Mouse (Mus musculus) skeletal muscle tissue, adult 2 months (tissue): ENCODE measurements around the gene Nupr1.

Experiments used
- DNase-seq: peaks from one replicate; pipeline ENCODE4 v3.0.0-alpha.2; 2012; ENCODE audit warnings: low read depth, low spot score

Nupr1 gene

DNA sequence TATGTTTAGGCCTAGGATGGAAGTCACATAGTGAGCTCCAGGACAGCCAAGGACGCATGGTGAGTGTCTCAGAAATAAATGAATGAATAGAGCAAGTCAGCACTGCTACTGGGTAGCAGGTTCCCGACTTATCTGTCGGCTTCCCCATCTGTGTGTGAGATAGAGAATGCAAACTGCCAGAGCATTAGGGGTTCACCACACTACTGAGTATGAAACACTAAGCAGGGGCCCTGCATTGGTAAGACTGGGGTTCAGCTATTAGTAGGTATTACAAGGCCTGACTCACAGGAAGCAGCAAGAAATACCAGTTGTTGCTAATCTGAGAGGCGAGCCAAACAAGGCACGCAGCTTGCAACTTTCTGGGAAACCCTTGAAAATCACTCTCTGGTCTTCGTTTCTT, 31.7 kb downstream of the Nupr1 start:
- no peak for DNase-seq

DNA sequence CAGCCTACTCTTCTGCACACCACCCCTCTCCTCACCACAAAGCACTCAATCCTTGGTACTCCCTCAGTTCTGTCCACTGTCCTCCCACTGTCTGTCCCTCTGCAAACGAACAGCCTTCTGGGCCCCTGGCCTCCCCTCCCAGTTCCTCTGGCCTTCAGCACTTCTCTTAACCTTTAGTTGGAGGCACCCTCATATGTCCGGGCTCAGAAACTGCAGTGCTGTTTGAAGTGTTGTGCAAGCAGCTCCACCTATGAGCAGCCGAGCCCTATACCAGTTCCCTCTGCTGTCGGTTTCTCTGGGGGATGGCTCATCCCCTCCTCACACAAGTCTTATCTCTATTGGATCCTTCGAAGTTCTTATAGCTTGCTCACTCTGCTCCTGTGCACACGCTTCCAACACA, 34.2 kb downstream of the Nupr1 start:
- no peak for DNase-seq

DNA sequence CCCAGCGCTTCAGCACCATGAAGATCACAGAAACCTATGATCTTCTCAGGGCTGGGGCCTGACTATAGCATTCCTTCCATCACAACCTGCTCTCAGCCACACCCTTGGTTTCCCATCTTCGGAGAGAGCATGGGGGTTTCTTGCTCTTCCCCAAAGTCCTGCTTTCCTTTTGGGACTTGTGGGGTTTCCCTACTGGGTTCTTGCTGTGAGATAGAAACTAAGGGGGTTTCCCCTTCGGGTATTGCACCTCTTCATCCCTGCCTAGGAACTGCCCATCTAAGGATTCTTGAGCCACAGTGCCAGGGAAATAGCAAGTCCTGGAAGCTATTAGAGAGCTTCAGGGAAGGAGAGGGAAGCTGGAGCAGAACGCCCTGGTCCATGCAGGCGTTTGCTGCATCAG, 34.8 kb downstream of the Nupr1 start:
- no peak for DNase-seq

DNA sequence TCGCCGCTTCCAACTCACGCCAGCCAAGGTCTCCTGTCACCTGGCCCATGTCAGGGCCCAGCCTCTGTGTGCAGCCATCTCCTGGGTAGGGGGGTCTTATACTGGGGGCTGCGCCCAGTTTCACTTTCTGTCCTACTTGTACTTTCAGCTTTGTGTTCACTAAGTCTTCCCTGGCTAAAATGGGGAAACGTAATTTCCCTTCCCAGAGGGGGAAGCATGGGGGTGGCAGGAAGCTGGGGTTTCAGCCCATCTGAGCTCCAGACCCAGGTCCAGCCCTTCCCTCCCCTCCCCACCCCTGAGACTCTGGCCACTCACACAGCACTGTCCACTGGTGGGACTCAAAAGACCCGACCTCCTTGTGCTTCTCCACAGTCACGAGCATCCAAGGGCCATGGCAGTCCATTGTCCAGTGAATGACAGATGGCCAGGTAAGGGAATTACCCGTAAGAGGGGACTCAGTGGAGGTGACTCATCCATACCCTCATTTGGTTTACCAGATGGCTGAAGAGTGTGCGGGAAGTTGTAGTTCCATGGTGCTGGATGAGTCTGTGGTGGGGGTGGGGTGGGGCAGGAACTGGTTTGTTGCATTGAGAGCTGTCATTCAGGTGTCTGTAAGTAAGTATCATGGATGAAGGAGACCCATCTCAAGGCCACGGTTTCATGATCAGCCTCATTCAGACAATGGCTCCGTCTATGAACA, 35.6 kb downstream of the Nupr1 start, which contains the start of gene Il27:
Il27 (minus strand) TSS at position 80 of the 700 bp plus-strand sequence.
- DNase-seq = no peak

DNA sequence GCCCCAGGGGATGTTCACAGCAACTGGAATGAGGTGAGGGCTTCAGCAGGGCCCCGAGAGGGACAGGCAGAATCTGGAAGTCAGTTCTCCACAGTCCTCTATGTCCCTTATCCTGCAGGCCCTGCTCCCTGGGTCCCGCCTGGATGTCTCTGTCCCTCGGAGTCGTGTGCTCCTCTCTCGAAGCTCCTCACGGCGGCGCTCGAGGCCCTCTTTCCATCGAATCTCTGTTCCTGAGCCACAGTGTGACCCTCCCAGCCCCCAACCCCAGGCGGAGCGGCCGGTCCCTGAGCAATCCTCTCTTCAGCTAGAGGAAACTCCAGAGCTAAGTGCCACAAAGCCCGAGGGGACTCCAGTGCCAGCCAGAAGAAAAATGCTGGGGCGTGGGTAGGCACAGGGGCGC, 42.9 kb downstream of the Nupr1 start:
- no peak for DNase-seq

DNA sequence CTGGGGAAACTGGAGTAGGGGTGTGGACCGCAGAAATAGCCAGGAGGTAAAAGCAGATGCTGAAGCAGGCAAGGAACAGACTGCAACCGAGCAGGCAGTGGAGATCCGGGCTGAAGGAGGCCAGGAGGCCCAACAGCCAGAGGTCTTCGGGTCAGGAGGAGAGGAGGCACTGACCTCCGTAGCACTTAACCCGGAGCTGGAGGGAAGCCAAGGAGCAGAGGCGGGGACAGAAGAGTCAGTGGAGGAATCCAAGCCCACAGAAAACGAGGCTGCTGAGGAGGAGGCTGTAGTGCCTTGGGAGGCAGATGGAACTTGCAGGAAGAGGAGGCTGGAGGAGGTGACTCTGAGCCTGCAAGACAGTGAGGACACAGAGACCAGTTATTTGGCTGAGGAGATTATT, 43.8 kb downstream of the Nupr1 start:
- peak; percentile 74 for DNase-seq

DNA sequence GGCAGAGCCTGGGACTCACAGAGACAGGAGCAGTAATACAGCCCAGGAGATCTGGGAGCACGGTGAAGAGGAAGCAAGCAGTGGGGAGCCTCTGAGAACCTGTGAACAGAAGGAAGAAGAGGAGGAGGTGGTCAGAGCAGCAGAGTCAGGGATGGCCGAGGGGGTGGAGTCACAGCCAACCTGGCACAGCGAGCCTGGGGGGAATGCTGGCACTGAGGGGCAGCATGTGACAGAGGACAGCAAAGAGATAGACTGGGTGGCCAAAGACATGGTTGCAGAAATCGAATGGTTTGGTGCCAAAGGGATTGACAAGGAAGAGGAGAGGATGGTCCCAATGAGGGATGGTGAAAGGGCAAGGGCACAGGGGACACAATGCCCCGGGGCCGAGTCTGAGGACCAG, 44.9 kb downstream of the Nupr1 start, which contains the start of gene Cln3:
Cln3 (minus strand) TSS at position 101 of the 400 bp plus-strand sequence.
- DNase-seq = no peak

DNA sequence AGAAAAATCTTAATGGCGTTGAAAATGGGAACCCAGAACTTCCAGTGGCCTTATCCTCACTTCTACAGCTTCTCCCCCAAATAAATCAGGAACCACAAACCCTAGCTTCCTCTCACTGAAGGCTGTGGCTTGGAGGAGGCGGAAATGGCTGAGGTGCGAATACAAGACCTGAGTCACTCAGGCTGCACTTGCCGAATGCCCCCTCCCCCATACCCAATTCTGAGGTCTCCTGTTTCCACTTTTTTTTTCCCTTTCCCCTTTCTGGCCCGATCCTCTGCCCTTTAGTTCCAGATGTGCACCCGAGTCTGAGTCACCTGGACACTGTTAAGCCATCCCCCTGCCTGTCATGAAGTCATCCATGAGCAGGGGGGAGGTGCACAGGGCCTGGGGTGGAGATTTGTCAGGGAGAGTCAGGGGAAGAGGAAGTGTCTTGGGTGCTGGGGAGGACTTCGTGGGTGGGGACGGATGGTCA, 46.1 kb downstream of the Nupr1 start, which contains the start of gene Apobr:
Apobr (plus strand) TSS at position 437 of the 472 bp plus-strand sequence.
- DNase-seq = no peak

DNA sequence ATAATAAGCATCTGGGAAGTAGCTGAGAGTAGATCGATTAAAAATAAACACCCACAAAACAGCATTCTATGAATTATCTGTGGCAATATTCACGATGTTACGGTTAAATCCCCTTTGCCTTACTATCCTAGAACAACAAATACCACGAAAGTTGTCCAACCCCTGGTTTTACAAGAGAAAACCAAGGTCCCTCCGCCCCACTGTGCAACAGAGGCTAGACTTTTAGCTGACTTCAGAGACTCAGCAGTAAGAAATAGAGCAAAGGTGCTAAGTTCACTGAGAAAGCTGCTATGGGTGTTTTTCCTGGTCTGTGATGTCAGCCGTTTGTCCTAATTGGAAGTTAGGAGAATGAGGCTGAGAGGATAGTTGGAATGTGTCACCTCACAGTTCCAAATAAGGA, 46.9 kb downstream of the Nupr1 start:
- DNase-seq = no peak

DNA sequence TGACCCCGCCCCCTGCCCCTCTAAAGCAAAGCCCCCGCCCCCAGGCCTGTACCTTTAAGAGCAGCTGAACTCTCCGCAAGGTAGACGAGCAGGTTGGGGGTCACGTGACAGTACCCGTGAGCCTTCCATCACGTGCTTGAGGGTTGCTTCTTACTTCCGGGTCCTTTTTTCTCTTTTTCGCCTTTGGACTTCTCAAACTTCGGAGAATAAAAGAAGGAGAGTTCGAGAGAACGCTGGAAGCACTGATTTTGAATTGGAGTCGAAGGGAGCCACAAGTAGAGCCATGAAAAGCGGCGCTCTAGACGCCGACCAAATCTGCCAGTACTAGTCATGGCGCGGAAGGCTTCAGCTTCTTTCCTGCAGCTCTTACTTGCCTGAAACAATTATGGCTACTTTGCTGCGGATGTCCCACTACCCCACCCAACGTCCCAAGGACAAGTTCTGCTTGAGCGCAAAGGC, 47.4 kb downstream of the Nupr1 start:
- peak; percentile 92 for DNase-seq

DNA sequence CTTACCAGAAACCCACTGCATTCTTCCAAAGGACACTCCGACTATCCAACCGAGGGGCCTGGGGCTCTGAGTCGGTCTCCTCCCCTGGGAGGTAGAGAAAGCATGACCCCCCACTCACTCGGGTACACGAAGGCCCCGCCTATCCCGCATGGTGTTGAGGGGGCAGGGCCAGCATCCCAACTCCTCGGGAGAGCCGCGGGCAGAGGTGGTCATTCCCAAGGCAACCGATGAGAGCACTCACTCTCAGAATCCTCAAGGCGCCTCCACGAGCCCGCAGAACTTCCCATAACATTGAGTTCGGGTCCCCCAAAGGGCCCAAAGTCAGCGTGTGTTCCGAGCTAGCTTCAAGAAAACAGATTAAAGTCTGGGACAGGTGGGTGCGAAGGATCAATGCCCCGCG, 47.9 kb downstream of the Nupr1 start:
- DNase-seq = no peak

DNA sequence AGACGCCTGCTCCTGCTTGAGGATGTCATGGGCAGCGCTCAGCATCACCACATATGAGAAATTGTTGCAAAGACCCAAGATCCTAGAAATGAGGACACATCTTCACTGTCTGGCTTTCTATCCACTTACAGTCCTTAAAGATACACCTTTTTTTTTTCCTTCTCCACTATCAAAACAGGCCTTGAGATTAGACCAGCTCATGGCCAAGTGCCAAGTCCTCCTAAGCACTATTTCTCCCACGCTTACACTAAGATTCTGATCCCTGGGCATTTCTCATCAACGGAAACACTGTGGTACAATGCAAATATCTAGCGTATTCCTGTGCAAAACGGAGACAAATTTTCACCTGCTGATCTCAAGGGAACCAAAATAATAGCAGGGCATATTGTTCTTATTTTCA, 49.0 kb downstream of the Nupr1 start:
- no peak for DNase-seq

DNA sequence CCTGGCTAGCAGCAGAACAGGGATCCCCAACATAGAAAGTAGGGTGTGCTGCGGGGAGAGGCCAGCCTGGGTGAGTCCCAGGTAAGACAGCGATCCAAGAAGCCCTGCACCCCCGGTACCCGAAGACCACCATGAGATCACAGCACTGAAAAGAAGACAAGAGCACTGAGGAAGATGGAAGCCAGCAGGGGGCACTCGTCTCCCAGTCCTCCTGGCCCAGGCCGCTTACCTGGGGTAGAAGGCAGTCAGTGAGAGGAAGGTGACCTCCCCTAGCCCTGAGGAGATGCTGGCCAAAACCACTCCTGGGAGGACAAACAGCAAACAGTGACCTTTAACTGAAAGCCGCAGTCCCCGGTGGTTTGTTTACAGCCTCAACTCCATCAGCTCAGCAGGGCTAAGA, 51.5 kb downstream of the Nupr1 start:
- no peak for DNase-seq

DNA sequence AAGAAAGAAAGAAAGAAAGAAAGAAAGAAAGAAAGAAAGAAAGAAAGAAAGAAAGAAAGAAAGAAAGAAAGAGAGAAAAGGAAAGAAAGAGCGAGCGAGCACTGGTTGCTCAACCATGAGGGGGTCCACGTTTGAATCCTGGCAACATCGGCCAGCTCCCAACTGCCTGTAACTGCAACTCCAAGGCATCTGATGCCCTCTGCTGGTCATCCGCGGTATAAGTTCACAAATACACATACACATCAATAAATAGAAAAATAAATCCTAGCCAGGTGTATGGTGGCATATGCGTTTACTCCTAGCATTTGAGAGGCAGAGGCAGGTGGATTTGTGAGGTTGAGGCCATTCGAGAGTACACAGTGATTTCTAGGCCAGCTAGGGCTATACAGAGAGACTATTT, 53.7 kb downstream of the Nupr1 start:
- no peak for DNase-seq
